Mouse (Mus musculus) liver, postnatal 0 days (tissue): ENCODE data around the gene Itpr1.

ENCODE experiments used
- CTCF ChIP-seq: sonication (generic); IDR thresholded peaks from 2 replicates; pipeline ENCODE4 v1.5.1; 2016; ENCODE audit warnings: antibody characterized with exemption, low read depth
- EP300 ChIP-seq: IDR thresholded peaks from 2 replicates; pipeline ENCODE4 v1.6.1; 2016; ENCODE audit warnings: antibody characterized with exemption, low read depth, mild to moderate bottlenecking

- TF ChIP-seq CTCF = no peak
- no peak for TF ChIP-seq EP300
These were observed 291.8 kb downstream of the Itpr1 start for GRCm38 (mm10) chr6:108504717-108505116.
